Mouse (Mus musculus): ENCODE measurements around the gene Sh3d21. TPM values are rescaled to one million over a fixed set of nuclear protein-coding genes. Genes with fewer than 3 reads are reported as not detected.

The Sh3d21 gene
- total and polyA plus RNA-seq, 3 experiments = 1.5 to 2.7 (median 2.0) TPM

DNA sequence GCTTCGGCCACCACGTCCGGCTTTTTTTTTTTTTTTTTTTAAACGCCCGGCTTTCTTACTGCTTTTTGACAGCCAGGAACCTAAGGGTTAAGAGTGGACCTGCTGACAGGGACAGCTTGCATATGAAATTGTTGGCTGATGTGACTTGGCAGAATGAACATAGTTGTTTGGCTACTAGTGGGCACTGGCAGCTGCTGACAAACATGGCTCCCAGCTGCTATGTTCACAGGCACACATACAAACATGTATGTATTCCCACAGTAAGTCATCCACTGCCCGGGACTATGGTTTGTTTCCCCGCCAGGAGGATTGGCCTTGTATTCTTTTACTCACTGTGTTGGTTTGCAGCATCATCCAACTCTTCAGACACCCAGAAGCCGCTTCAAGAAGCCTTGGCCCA is 46.2 kb downstream of the Sh3d21 start:
- DNase-seq = no peak
- Histone ChIP-seq H3K36me3 (ENCODE audit: control insufficient read depth, insufficient read depth, low read length) (no peaks in the 10 kb centered on the region), H3K4me1 (ENCODE audit: control insufficient read depth, insufficient read depth, low read length) (peaks cover 13% of the 10 kb centered on the region), H3K9ac (ENCODE audit: low read depth, low read length) (no peak overlapping the region), H3K27me3 (ENCODE audit: control insufficient read depth, insufficient read depth, low read length) (no peaks in the 10 kb centered on the region), H3K79me2 (replicated peaks; ENCODE audit: control insufficient read depth, insufficient read depth, low read length) (peaks cover 13% of the 10 kb centered on the region), H3K27ac (no peak overlapping the region), H3K4me3 (no peak overlapping the region)
- intact Hi-C loops (cut with DNase I) = no loop called here
- 72% methylated on average over 8 of the region's 8 CpGs for WGBS
- TF ChIP-seq CTCF (IDR thresholded peaks at IDR 0.05) = no peak

DNA sequence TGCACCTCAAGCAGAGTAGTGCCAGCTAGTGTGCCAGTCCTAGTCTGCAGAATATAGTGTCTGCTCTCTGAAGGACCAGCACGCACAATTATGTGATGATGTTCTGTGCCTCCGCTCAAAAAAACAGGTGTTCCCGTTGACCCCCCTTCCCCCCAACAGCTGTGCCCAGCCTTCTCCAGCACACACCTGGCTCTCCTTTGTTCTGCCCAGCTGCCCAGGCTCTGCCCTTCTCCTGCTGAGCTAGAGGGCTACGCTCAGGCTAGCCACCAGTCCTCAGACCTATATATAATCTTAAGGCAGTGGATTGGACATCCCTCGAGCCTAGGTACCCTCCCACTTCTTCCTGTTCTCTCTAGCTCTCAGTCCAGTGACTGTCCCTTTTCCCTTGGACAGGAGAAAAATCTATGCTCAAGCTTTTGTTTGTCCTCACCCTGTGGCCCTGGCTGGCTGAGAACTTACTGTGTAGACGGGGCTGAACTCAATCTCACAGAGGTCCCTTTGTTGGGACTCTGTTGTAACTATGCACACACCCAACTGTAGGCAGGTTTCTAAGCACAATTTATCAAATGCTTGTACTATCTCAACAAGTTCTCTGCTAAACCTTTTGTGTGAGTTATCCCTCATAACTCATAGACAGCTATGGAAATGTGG is 47.3 kb downstream of the Sh3d21 start:
- no peak for DNase-seq
- H3K36me3 ChIP-seq (ENCODE audit: control insufficient read depth, insufficient read depth, low read length) = no peaks in the 10 kb centered on the region; the same call in 1 of the 2 replicates
- no peak overlapping the region for H3K4me3 ChIP-seq
- WGBS = 56% methylated on average over 6 of the region's 6 CpGs
- intact Hi-C loops (cut with DNase I) = no loop called here
- peaks cover 17% of the 10 kb centered on the region for H3K4me1 ChIP-seq (ENCODE audit: control insufficient read depth, insufficient read depth, low read length)
- TF ChIP-seq POLR2A (IDR thresholded peaks at IDR 0.05; ENCODE audit: insufficient read depth, low read depth, low read length) (no peak), EP300 (IDR thresholded peaks at IDR 0.05; ENCODE audit: insufficient read depth, low read depth, low read length) (no peak), CTCF (IDR thresholded peaks at IDR 0.05) (no peak)
- no peak overlapping the region for H3K27ac ChIP-seq
- H3K27me3 ChIP-seq (ENCODE audit: control insufficient read depth, insufficient read depth, low read length) = no peaks in the 10 kb centered on the region
- H3K79me2 ChIP-seq (replicated peaks; ENCODE audit: control insufficient read depth, insufficient read depth, low read length) = peaks cover 12% of the 10 kb centered on the region
- H3K9ac ChIP-seq (ENCODE audit: low read depth, low read length) = no peak overlapping the region

GRCm38 (mm10) chr4:126115411-126115810 is 47.9 kb downstream of the Sh3d21 start:
- Histone ChIP-seq H3K27me3 (ENCODE audit: control insufficient read depth, insufficient read depth, low read length) (no peaks in the 10 kb centered on the region), H3K4me1 (ENCODE audit: control insufficient read depth, insufficient read depth, low read length) (peaks cover 20% of the 10 kb centered on the region), H3K27ac (no peak overlapping the region), H3K79me2 (replicated peaks; ENCODE audit: control insufficient read depth, insufficient read depth, low read length) (peaks cover 10% of the 10 kb centered on the region), H3K9ac (ENCODE audit: low read depth, low read length) (no peak overlapping the region), H3K36me3 (ENCODE audit: control insufficient read depth, insufficient read depth, low read length) (no peaks in the 10 kb centered on the region; the same call in 1 of the 2 replicates), H3K4me3 (no peak overlapping the region)
- intact Hi-C loops (cut with DNase I) = no loop called here
- WGBS = 85% methylated on average over 9 of the region's 9 CpGs
- DNase-seq = no peak
- TF ChIP-seq CTCF (IDR thresholded peaks at IDR 0.05) = no peak
- TF ChIP-seq POLR2A (IDR thresholded peaks at IDR 0.05; ENCODE audit: insufficient read depth, low read depth, low read length) = no peak
- TF ChIP-seq EP300 (IDR thresholded peaks at IDR 0.05; ENCODE audit: insufficient read depth, low read depth, low read length) = no peak

DNA sequence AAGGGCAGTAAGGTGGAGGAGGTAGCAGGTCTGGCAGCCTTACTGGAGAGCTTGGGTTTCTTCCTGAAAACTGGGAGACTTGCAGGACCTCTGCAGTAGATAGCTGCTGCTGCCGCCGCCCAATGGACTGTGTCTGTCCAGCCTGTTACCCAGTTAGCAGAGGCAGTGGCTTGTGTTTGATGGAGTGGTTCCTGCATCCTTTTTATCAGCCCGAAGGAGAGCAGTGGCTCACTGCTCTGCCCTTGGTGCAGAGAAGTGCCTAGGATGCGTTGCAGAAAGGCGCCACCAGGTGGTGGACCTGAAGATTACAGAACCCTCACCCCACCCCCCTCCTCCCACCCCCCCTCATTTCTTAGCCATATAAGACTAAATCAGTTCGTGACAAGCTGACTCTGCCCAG is 49.3 kb downstream of the Sh3d21 start:
- Histone ChIP-seq H3K27ac (no peak overlapping the region; the same call in 1 of the 2 replicates), H3K4me3 (no peak overlapping the region)
- WGBS = 10% methylated on average over 6 of the region's 6 CpGs

DNA sequence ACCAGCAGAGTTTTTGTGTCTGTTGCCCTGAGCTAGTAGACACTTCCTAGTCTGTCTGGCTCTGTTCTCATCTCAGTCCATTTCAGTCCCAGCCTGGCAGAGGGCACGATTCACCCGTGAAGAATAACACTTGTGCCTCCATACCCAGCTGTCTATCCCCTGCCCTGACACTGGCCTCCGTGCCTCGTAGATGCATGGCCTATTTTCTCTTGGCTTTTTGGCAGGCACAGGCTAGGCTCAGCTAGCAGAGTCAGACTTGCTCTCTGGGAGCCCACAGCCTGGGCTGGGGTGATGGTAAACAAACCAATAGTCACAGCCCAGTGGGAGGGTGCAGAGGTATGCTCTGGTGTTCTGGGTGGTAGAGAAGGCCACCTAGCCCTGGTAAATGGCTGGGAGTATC is 50.0 kb downstream of the Sh3d21 start:
- no peaks in the 10 kb centered on the region for H3K27me3 ChIP-seq (ENCODE audit: control insufficient read depth, insufficient read depth, low read length)
- peak in 1 of 2 experiments; percentile 39 for DNase-seq
- peak overlapping the region; percentile 97; the same call in 1 of the 2 replicates for H3K27ac ChIP-seq
- H3K9ac ChIP-seq (ENCODE audit: low read depth, low read length) = 0 out of 2 replicates have a peak overlapping the region, but pooled peaks have one; percentile 6
- 48% methylated on average over 4 of the region's 4 CpGs for WGBS
- H3K4me3 ChIP-seq = no peak overlapping the region
- peaks cover 38% of the 10 kb centered on the region for H3K4me1 ChIP-seq (ENCODE audit: control insufficient read depth, insufficient read depth, low read length)
- TF ChIP-seq EP300 (IDR thresholded peaks at IDR 0.05; ENCODE audit: insufficient read depth, low read depth, low read length) = no peak
- intact Hi-C loops (cut with DNase I) = loop anchor here (2.0 kb wide), 1 partner anchor 34 kb away; the partner anchor contains the start of gene Eva1b
- peaks cover 7% of the 10 kb centered on the region; the same call in 1 of the 2 replicates for H3K36me3 ChIP-seq (ENCODE audit: control insufficient read depth, insufficient read depth, low read length)
- H3K79me2 ChIP-seq (replicated peaks; ENCODE audit: control insufficient read depth, insufficient read depth, low read length) = peaks cover 8% of the 10 kb centered on the region

More for the DNA sequence above, 49.3 kb downstream of the Sh3d21 start:
- no peak overlapping the region for H3K9ac ChIP-seq (ENCODE audit: low read depth, low read length)
- peaks cover 5% of the 10 kb centered on the region; the same call in 1 of the 2 replicates for H3K36me3 ChIP-seq (ENCODE audit: control insufficient read depth, insufficient read depth, low read length)
- no peaks in the 10 kb centered on the region for H3K27me3 ChIP-seq (ENCODE audit: control insufficient read depth, insufficient read depth, low read length)
- TF ChIP-seq EP300 (IDR thresholded peaks at IDR 0.05; ENCODE audit: insufficient read depth, low read depth, low read length) (0 out of 2 replicates have a peak, but pooled peaks have one; percentile 50), CTCF (IDR thresholded peaks at IDR 0.05) (peak; percentile 90), POLR2A (IDR thresholded peaks at IDR 0.05; ENCODE audit: insufficient read depth, low read depth, low read length) (no peak)
- H3K79me2 ChIP-seq (replicated peaks; ENCODE audit: control insufficient read depth, insufficient read depth, low read length) = peaks cover 10% of the 10 kb centered on the region
- DNase-seq = peak; percentile 65 to 78
- H3K4me1 ChIP-seq (ENCODE audit: control insufficient read depth, insufficient read depth, low read length) = peaks cover 33% of the 10 kb centered on the region
- intact Hi-C loops (cut with DNase I) = loop anchor here (1.0 to 2.0 kb wide), 2 partner anchors 28 to 33 kb away; partner anchors contain the start of gene Eva1b

DNA sequence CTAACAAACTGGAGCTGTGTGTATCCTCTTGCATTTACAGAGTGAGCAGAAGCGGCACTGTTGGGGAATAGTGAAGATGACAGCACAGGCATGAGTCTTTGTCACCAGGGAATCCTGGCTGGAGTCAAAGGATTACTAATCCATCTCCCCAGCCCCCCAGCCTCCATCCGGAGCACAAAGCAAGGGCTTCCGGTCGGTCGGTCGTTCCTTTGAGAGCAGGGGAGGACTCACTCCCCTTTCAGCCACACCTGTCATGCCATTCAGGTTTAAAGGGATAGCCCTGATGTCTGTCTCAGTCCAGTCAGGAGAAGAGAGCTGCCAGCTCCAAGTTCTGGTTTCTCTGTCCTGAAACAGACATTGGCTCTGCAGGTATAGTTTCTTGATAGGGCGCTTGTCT is 52.1 kb downstream of the Sh3d21 start:
- WGBS = 11% methylated on average over 7 of the region's 7 CpGs
- no peak for DNase-seq
- TF ChIP-seq POLR2A (IDR thresholded peaks at IDR 0.05; ENCODE audit: insufficient read depth, low read depth, low read length) = no peak
- no peak for TF ChIP-seq CTCF (IDR thresholded peaks at IDR 0.05)
- 0 out of 2 replicates have a peak, but pooled peaks have one; percentile 6 for TF ChIP-seq EP300 (IDR thresholded peaks at IDR 0.05; ENCODE audit: insufficient read depth, low read depth, low read length)
- Histone ChIP-seq H3K27me3 (ENCODE audit: control insufficient read depth, insufficient read depth, low read length) (no peaks in the 10 kb centered on the region), H3K4me1 (ENCODE audit: control insufficient read depth, insufficient read depth, low read length) (peaks cover 46% of the 10 kb centered on the region), H3K4me3 (peak overlapping the region; percentile 40), H3K79me2 (replicated peaks; ENCODE audit: control insufficient read depth, insufficient read depth, low read length) (peaks cover 3% of the 10 kb centered on the region), H3K36me3 (ENCODE audit: control insufficient read depth, insufficient read depth, low read length) (peaks cover 8% of the 10 kb centered on the region; the same call in 1 of the 2 replicates), H3K9ac (ENCODE audit: low read depth, low read length) (peak overlapping the region; percentile 41), H3K27ac (peak overlapping the region; percentile 97)
- intact Hi-C loops (cut with DNase I) = no loop called here

All from heart, adult 2 months (tissue).